Mouse (Mus musculus) retina, postnatal 7 days (tissue): Measurements from ENCODE around the gene Rgs19.

ENCODE experiments used
- DNase-seq: peaks from one replicate; pipeline ENCODE4 v3.0.0-alpha.2; 2012; ENCODE audit warnings: low read depth, low spot score

The Rgs19 gene

GRCm38 (mm10) chr2:181653523-181653922 lies 40.3 kb downstream of the Rgs19 start:
- DNase-seq: no peak

- DNase-seq: no peak
Measured at GRCm38 (mm10) chr2:181653065-181653464, 40.7 kb downstream of the Rgs19 start.

GRCm38 (mm10) chr2:181648926-181649325 lies 44.9 kb downstream of the Rgs19 start:
- no peak for DNase-seq

- DNase-seq: no peak
Measured at GRCm38 (mm10) chr2:181646626-181647472, 46.9 kb downstream of the Rgs19 start.

- no peak for DNase-seq
Measured at GRCm38 (mm10) chr2:181645666-181646065, 48.1 kb downstream of the Rgs19 start.

- DNase-seq: peak; percentile 30
Measured at GRCm38 (mm10) chr2:181644361-181644760, 49.4 kb downstream of the Rgs19 start.
